Mouse (Mus musculus): ENCODE measurements at regions not wholly inside any gene's neighbourhood (a gene's known extent, or its start where the extent isn't known, plus 50 kb on each side); places are given as distances from the start of the nearest gene placed in this dataset.

DNA sequence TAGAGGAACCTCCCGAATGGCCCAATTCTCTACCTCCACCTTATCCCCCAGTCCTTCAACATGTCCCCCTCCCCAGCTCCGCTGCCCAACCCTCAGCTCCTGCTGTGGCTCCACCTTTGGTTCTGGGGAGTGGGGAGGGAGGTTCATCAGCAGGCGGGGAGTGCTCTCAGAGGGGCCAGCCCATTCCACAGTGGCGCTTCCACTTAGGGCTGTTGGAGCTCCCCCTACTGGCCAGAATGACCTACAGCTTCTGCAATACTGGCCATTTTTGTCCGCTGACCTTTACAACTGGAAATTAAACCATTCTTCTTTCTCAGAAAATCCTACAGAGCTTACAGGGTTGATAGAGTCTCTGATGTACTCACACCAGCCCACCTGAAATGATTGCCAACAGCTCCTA, 508.0 kb upstream of the Klhl4 start:
- intact Hi-C loops (cut with DNase I): no loop called here
- DNase-seq (ENCODE audit: low spot score in 2 of 2): no peak

DNA sequence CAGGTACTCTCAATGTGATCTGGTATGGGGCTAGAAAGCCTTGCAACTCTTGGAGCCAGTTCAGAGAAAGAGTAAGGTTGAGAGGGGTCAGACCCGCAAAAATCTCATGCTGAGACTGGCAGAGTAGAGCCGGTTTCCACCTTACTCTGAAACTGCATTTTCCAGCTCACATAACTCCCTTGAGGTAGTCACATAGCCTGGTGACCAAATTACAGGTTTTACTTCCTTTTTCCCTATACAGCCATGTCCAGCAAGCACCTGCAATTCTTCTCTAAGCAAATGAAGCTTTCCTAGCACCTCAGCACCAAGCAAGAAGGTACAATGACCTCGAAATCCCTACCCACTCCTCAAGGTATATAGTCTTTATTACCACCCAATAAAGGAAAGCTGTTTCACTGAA, 481.0 kb upstream of the Klhl4 start:
- no peak for DNase-seq (ENCODE audit: low spot score in 2 of 2)
- intact Hi-C loops (cut with DNase I): no loop called here

GRCm38 (mm10) chrX:114041281-114041680, 432.9 kb upstream of the Klhl4 start:
- intact Hi-C loops (cut with DNase I): loop anchor here (10.0 kb wide), 1 partner anchor 1086 kb away; no protein-coding TSS in a partner anchor
- no peak for DNase-seq (ENCODE audit: low spot score in 2 of 2)
